Mouse (Mus musculus) macrophage (primary cell): ENCODE measurements around the gene Ppp1r27. TPM values are rescaled to one million over a fixed set of nuclear protein-coding genes. Genes with fewer than 3 reads are reported as not detected.

Experiments used
- H3K27ac ChIP-seq: fragments of 350-480 bp; formaldehyde crosslinking; 2 replicates; pipeline ENCODE4 v1.9.0; 2021
- H3K36me3 ChIP-seq: fragments of 350-480 bp; formaldehyde crosslinking; 2 replicates; pipeline ENCODE4 v1.9.0; 2021; ENCODE audit errors: inconsistent target
- H3K4me3 ChIP-seq: fragments of 350-480 bp; formaldehyde crosslinking; 2 replicates; pipeline ENCODE4 v1.9.0; 2021; ENCODE audit errors: inconsistent target
- H3K79me2 ChIP-seq: fragments of 350-480 bp; formaldehyde crosslinking; 2 replicates; pipeline ENCODE4 v1.9.0; 2021; ENCODE audit errors: inconsistent target
- WGBS: methylation state at CpG from one replicate; pipeline ENCODE4 v1.1.7; 2026; ENCODE audit warnings: inconsistent platforms; ENCODE audit not compliant: missing documents; 5-methylcytosine and 5-hydroxymethylcytosine counted together
- polyA plus RNA-seq: library from polyadenylated mRNA; stranded (reverse); fragments of 250-400 nt; gene quantifications from 3 replicates; pipeline ENCODE4 v1.2.4, GENCODE M21; 2018; ENCODE audit warnings: inconsistent platforms

Ppp1r27 gene
- polyA plus RNA-seq, 1 experiment from 2014 or later: not detected

GRCm38 (mm10) chr11:120505661-120506060 lies 45.3 kb downstream of the Ppp1r27 start:
- Histone ChIP-seq H3K27ac (no peak overlapping the region), H3K4me3 (no peak overlapping the region), H3K79me2 (no peaks in the 10 kb centered on the region), H3K36me3 (no peaks in the 10 kb centered on the region)
- WGBS: 94% methylated on average over 1 of the region's 3 CpGs

GRCm38 (mm10) chr11:120501701-120502100 lies 49.2 kb downstream of the Ppp1r27 start:
- Histone ChIP-seq H3K27ac (no peak overlapping the region), H3K79me2 (no peaks in the 10 kb centered on the region), H3K36me3 (peaks cover 11% of the 10 kb centered on the region; the same call in 1 of the 2 replicates), H3K4me3 (no peak overlapping the region)
- 72% methylated on average over 4 of the region's 4 CpGs for WGBS

GRCm38 (mm10) chr11:120501018-120501417 lies 49.9 kb downstream of the Ppp1r27 start:
- H3K79me2 ChIP-seq: no peaks in the 10 kb centered on the region
- H3K36me3 ChIP-seq: peaks cover 17% of the 10 kb centered on the region; the same call in 1 of the 2 replicates
- no peak overlapping the region for H3K4me3 ChIP-seq
- H3K27ac ChIP-seq: no peak overlapping the region
- 69% methylated on average over 6 of the region's 6 CpGs for WGBS

GRCm38 (mm10) chr11:120500357-120500756 lies 50.6 kb downstream of the Ppp1r27 start:
- Histone ChIP-seq H3K36me3 (peaks cover 22% of the 10 kb centered on the region; the same call in 1 of the 2 replicates), H3K27ac (no peak overlapping the region), H3K79me2 (no peaks in the 10 kb centered on the region), H3K4me3 (no peak overlapping the region)
- 33% methylated on average over 3 of the region's 3 CpGs for WGBS

Other genes with a start within 250 kb of the Ppp1r27 start
- 1,569 to 2,966 TPM (median 1,773 TPM) in 3 replicates for gene Actg1, start 202.6 kb downstream of the Ppp1r27 start, polyA plus RNA-seq
- gene Fscn2, start 189.6 kb downstream of the Ppp1r27 start, polyA plus RNA-seq: not detected in 3 replicates
- 3.8 to 8.1 TPM (median 6.3 TPM) in 3 replicates for gene Faap100, start 172.4 kb downstream of the Ppp1r27 start, polyA plus RNA-seq
- gene Nploc4, start 113.4 kb downstream of the Ppp1r27 start, polyA plus RNA-seq: 38.6 to 47.8 TPM (median 45.8 TPM) in 3 replicates
- gene Tspan10, start 108.5 kb downstream of the Ppp1r27 start, polyA plus RNA-seq: 0.54 to 2.3 TPM (median 1.5 TPM) in 3 replicates
- 0.32 TPM in 1 of 3 replicates, not detected in the others for gene Pde6g, start 97.6 kb downstream of the Ppp1r27 start, polyA plus RNA-seq
- 2.6 to 10.4 TPM (median 6.3 TPM) in 3 replicates for gene Oxld1, start 93.1 kb downstream of the Ppp1r27 start, polyA plus RNA-seq
- gene Ccdc137, start 93.0 kb downstream of the Ppp1r27 start, polyA plus RNA-seq: 11.7 to 12.7 TPM (median 11.8 TPM) in 3 replicates
- gene Arl16, start 83.5 kb downstream of the Ppp1r27 start, polyA plus RNA-seq: 11.8 to 16.5 TPM (median 14.2 TPM) in 3 replicates
- 28.2 to 81.1 TPM (median 37.6 TPM) in 3 replicates for gene Mrpl12, start 66.5 kb downstream of the Ppp1r27 start, polyA plus RNA-seq
- gene Slc25a10, start 59.3 kb downstream of the Ppp1r27 start, polyA plus RNA-seq: 29.6 to 61.7 TPM (median 44.6 TPM) in 3 replicates
- 0.09 TPM in 1 of 3 replicates, not detected in the others for gene Gcgr, start 20.4 kb downstream of the Ppp1r27 start, polyA plus RNA-seq
- 36.9 to 60.9 TPM (median 57.7 TPM) in 3 replicates for gene Mcrip1, start 1.4 kb downstream of the Ppp1r27 start, polyA plus RNA-seq
- 294 to 442 TPM (median 388 TPM) in 3 replicates for gene P4hb, start 22.1 kb upstream of the Ppp1r27 start, polyA plus RNA-seq
- gene Arhgdia, start 30.5 kb upstream of the Ppp1r27 start, polyA plus RNA-seq: 662 to 966 TPM (median 875 TPM) in 3 replicates
- gene Alyref, start 47.2 kb upstream of the Ppp1r27 start, polyA plus RNA-seq: 34.3 to 88.6 TPM (median 41.5 TPM) in 3 replicates
- gene Anapc11, start 47.3 kb upstream of the Ppp1r27 start, polyA plus RNA-seq: 40.4 to 78.6 TPM (median 76.2 TPM) in 3 replicates
- gene Npb, start 57.3 kb upstream of the Ppp1r27 start, polyA plus RNA-seq: not detected in 3 replicates
- 23.8 to 69.4 TPM (median 36.2 TPM) in 3 replicates for gene Pcyt2, start 66.8 kb upstream of the Ppp1r27 start, polyA plus RNA-seq
- 37.3 to 77.5 TPM (median 50.4 TPM) in 3 replicates for gene Sirt7, start 74.1 kb upstream of the Ppp1r27 start, polyA plus RNA-seq
- 18.1 to 68.2 TPM (median 39.6 TPM) in 3 replicates for gene Mafg, start 82.5 kb upstream of the Ppp1r27 start, polyA plus RNA-seq
- gene Pycr1, start 92.6 kb upstream of the Ppp1r27 start, polyA plus RNA-seq: not detected in 3 replicates
- not detected in 3 replicates for gene Myadml2, start 97.0 kb upstream of the Ppp1r27 start, polyA plus RNA-seq
- gene Notum, start 110.0 kb upstream of the Ppp1r27 start, polyA plus RNA-seq: not detected in 3 replicates
- gene Aspscr1, start 121.8 kb upstream of the Ppp1r27 start, polyA plus RNA-seq: 21.6 to 38.8 TPM (median 34.8 TPM) in 3 replicates
- gene Cenpx, start 162.6 kb upstream of the Ppp1r27 start, polyA plus RNA-seq: 70.5 to 93.2 TPM (median 84.4 TPM) in 3 replicates
- gene Lrrc45, start 162.8 kb upstream of the Ppp1r27 start, polyA plus RNA-seq: 8.8 to 16.3 TPM (median 8.9 TPM) in 3 replicates
- 5.4 to 14.4 TPM (median 7.5 TPM) in 3 replicates for gene Rac3, start 170.3 kb upstream of the Ppp1r27 start, polyA plus RNA-seq
- gene Dcxr, start 176.1 kb upstream of the Ppp1r27 start, polyA plus RNA-seq: 50.0 to 96.7 TPM (median 78.2 TPM) in 3 replicates
- gene Cbr2, start 181.0 kb upstream of the Ppp1r27 start, polyA plus RNA-seq: 26.0 to 63.7 TPM (median 28.8 TPM) in 3 replicates
- gene Hmga1b, start 211.7 kb upstream of the Ppp1r27 start, polyA plus RNA-seq: 3.8 to 12.6 TPM (median 5.1 TPM) in 3 replicates
- 12.9 to 16.2 TPM (median 15.6 TPM) in 3 replicates for gene Rfng, start 233.1 kb upstream of the Ppp1r27 start, polyA plus RNA-seq
- 31.8 to 85.4 TPM (median 49.9 TPM) in 3 replicates for gene Gps1, start 233.1 kb upstream of the Ppp1r27 start, polyA plus RNA-seq
- 17.1 to 33.6 TPM (median 26.6 TPM) in 3 replicates for gene Dus1l, start 245.3 kb upstream of the Ppp1r27 start, polyA plus RNA-seq